Mouse (Mus musculus): Measurements from ENCODE around the gene Anks1b. TPM values are rescaled to one million over a fixed set of nuclear protein-coding genes. Genes with fewer than 3 reads are reported as not detected.
A peak's percentile ranks its signal among the peaks of the same experiment; 100 is the strongest.

Gene Anks1b
- total RNA-seq, 1 experiment from 2014 or later: not detected

- ATAC-seq (replicated peaks; ENCODE audit: low read depth, poor library complexity, severe bottlenecking): no peak
Observed at GRCm38 (mm10) chr10:89946636-89947349, 73.5 kb downstream of the Anks1b start.

GRCm38 (mm10) chr10:89974361-89974760, 101.1 kb downstream of the Anks1b start:
- no peak for ATAC-seq (replicated peaks; ENCODE audit: low read depth, poor library complexity, severe bottlenecking)

GRCm38 (mm10) chr10:89975431-89975841, 102.1 kb downstream of the Anks1b start:
- no peak for ATAC-seq (replicated peaks; ENCODE audit: low read depth, poor library complexity, severe bottlenecking)

- no peak for ATAC-seq (replicated peaks; ENCODE audit: low read depth, poor library complexity, severe bottlenecking)
Observed at GRCm38 (mm10) chr10:89976577-89976976, 103.3 kb downstream of the Anks1b start.

GRCm38 (mm10) chr10:89994171-89994570, 120.9 kb downstream of the Anks1b start:
- no peak for ATAC-seq (replicated peaks; ENCODE audit: low read depth, poor library complexity, severe bottlenecking)

- no peak for ATAC-seq (replicated peaks; ENCODE audit: low read depth, poor library complexity, severe bottlenecking)
Observed at GRCm38 (mm10) chr10:89995621-89996428, 122.5 kb downstream of the Anks1b start.

GRCm38 (mm10) chr10:90003980-90004729, 130.8 kb downstream of the Anks1b start:
- no peak for ATAC-seq (replicated peaks; ENCODE audit: low read depth, poor library complexity, severe bottlenecking)

- no peak for ATAC-seq (replicated peaks; ENCODE audit: low read depth, poor library complexity, severe bottlenecking)
Observed at GRCm38 (mm10) chr10:90004882-90005281, 131.6 kb downstream of the Anks1b start.

GRCm38 (mm10) chr10:90033037-90033436, 159.7 kb downstream of the Anks1b start:
- no peak for ATAC-seq (replicated peaks; ENCODE audit: low read depth, poor library complexity, severe bottlenecking)

GRCm38 (mm10) chr10:90043287-90043686, 170.0 kb downstream of the Anks1b start:
- ATAC-seq (replicated peaks; ENCODE audit: low read depth, poor library complexity, severe bottlenecking): 0 out of 2 replicates have a peak, but pooled peaks have one; percentile 32

- no peak for ATAC-seq (replicated peaks; ENCODE audit: low read depth, poor library complexity, severe bottlenecking)
Observed at GRCm38 (mm10) chr10:90043773-90044172, 170.5 kb downstream of the Anks1b start.

GRCm38 (mm10) chr10:90044229-90044628, 170.9 kb downstream of the Anks1b start:
- ATAC-seq (replicated peaks; ENCODE audit: low read depth, poor library complexity, severe bottlenecking): no peak

- ATAC-seq (replicated peaks; ENCODE audit: low read depth, poor library complexity, severe bottlenecking): no peak
Observed at GRCm38 (mm10) chr10:90068651-90069050, 195.3 kb downstream of the Anks1b start.

GRCm38 (mm10) chr10:90077930-90078329, 204.6 kb downstream of the Anks1b start:
- ATAC-seq (replicated peaks; ENCODE audit: low read depth, poor library complexity, severe bottlenecking): no peak

GRCm38 (mm10) chr10:90081151-90081550, 207.8 kb downstream of the Anks1b start:
- no peak for ATAC-seq (replicated peaks; ENCODE audit: low read depth, poor library complexity, severe bottlenecking)

GRCm38 (mm10) chr10:90081630-90082029, 208.3 kb downstream of the Anks1b start:
- 0 out of 2 replicates have a peak, but pooled peaks have one; percentile 58 for ATAC-seq (replicated peaks; ENCODE audit: low read depth, poor library complexity, severe bottlenecking)

GRCm38 (mm10) chr10:90093877-90094276, 220.6 kb downstream of the Anks1b start:
- ATAC-seq (replicated peaks; ENCODE audit: low read depth, poor library complexity, severe bottlenecking): no peak

- no peak for ATAC-seq (replicated peaks; ENCODE audit: low read depth, poor library complexity, severe bottlenecking)
Observed at GRCm38 (mm10) chr10:90112662-90113061, 239.4 kb downstream of the Anks1b start.

GRCm38 (mm10) chr10:90116867-90117266, 243.6 kb downstream of the Anks1b start:
- no peak for ATAC-seq (replicated peaks; ENCODE audit: low read depth, poor library complexity, severe bottlenecking)

- no peak for ATAC-seq (replicated peaks; ENCODE audit: low read depth, poor library complexity, severe bottlenecking)
Observed at GRCm38 (mm10) chr10:90117836-90118235, 244.5 kb downstream of the Anks1b start.

All from common myeloid progenitor, adult 5-6 weeks (primary cell).